Mouse (Mus musculus) intestine, embryonic 16.5 days (tissue): ENCODE data around the gene Cmbl. TPM values are rescaled to one million over a fixed set of nuclear protein-coding genes. Genes with fewer than 3 reads are reported as not detected.

Experiments used
- ATAC-seq: fragments of 200-750 bp; cut with Nextera tagmentation; 2 replicates; pipeline ENCODE4 v1.8.0; 2017; ENCODE audit warnings: moderate TSS enrichment, moderate library complexity
- H3K27ac ChIP-seq: fragments of 300-500 bp; sonication (generic); 2 replicates; pipeline ENCODE4 v1.5.1; 2014; ENCODE audit warnings: mild to moderate bottlenecking, low read length
- H3K27me3 ChIP-seq: fragments of 300-500 bp; sonication (generic); replicated peaks from 2 replicates; pipeline ENCODE4 v1.6.1; 2014; ENCODE audit warnings: low read length, control low read depth, mixed read lengths; ENCODE audit not compliant: control insufficient read depth, insufficient read depth
- H3K36me3 ChIP-seq: fragments of 300-500 bp; sonication (generic); 2 replicates; pipeline ENCODE4 v1.6.1; 2014; ENCODE audit warnings: low read length, control low read depth; ENCODE audit not compliant: control insufficient read depth, insufficient read depth
- H3K4me1 ChIP-seq: fragments of 300-500 bp; sonication (generic); 2 replicates; pipeline ENCODE4 v1.6.1; 2014; ENCODE audit warnings: low read length, control low read depth, mixed read lengths; ENCODE audit not compliant: control insufficient read depth, insufficient read depth
- H3K4me2 ChIP-seq: fragments of 300-500 bp; sonication (generic); 2 replicates; pipeline ENCODE4 v1.6.1; 2014; ENCODE audit warnings: low read depth, low read length, control low read depth
- H3K4me3 ChIP-seq: fragments of 300-500 bp; sonication (generic); 2 replicates; pipeline ENCODE4 v1.5.1; 2014; ENCODE audit warnings: mild to moderate bottlenecking, low read length
- H3K9ac ChIP-seq: fragments of 300-500 bp; sonication (generic); 2 replicates; pipeline ENCODE4 v1.6.1; 2014; ENCODE audit warnings: low read depth, low read length
- H3K9me3 ChIP-seq: fragments of 300-500 bp; sonication (generic); 2 replicates; pipeline ENCODE4 v1.6.1; 2016; ENCODE audit warnings: low read length, control low read depth; ENCODE audit not compliant: control insufficient read depth
- WGBS: fragments of 180-500 bp; shearing (Covaris S2); extraction: QIAGEN DNeasy Blood & Tissue Kit; methylation state at CpG from one replicate; pipeline ENCODE4 v1.1.7; 2014; 5-methylcytosine and 5-hydroxymethylcytosine counted together
- polyA plus RNA-seq: library from polyadenylated mRNA; unstranded; fragments of >200 nt; fragmentation: Nextera tagmentation; extraction: Ambion mirVana; gene quantifications from 2 replicates; pipeline ENCODE4 v1.2.1, GENCODE M21; 2015

Gene Cmbl
- polyA plus RNA-seq, 1 experiment from 2014 or later, result 60.9 TPM

DNA sequence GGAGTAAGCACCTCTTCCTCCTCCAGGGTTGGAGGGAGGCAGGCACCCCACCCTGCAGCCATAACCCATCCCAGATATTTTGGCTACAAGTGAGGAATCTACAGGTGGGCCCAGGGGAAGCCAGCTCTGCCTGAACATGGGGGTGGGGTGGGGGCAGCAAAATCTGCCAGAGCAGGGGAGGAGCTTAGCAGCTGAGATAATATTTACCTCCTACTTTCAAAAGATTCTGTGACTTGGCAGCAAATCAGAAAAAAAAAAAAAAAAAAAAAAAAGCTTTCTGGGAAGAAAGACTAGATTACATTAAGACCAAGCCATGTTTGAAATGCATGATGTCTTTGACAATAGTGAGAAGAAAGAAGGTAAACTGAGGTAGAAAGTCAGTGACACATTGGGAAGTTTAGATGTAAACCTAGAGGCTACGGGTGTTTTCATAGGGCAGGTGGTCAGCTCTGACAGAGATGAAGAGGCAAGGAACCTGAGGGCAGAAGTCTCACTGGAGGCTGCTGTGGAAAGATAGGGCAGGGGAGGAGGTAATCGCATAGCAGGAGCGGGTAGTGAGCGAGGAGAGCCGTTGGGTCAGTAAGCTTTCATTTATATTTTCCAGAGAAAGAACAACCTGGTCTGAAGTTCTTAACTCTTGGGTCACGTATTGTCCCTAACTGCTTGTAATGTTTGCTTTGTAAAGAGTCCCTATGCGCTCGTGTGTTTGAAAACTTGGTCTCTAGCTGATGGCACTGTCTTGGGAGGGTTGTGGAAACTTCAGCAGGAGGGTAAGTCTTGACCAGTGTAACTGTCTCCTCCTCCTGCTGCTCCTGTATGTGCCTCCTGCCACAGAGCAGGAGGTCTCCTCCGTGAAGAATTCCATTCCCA, 25.3 kb upstream of the Cmbl start:
- no peak for ATAC-seq

DNA sequence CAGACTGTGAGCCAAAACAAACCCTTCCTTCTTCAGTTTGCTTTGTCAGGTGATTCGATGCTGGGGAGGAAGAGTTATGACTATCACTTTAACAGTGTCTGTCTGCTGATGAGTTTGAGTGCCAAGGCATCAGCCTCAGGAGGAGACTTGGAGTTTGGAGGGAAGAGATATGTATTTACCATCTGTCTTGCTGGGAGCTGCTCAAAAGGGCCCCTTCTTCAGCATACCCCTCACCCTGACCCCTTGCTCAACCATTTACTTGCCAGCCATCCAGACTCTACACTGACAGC, 24.7 kb upstream of the Cmbl start:
- H3K27ac ChIP-seq, result no peak overlapping the region
- ATAC-seq, result no peak

More for the DNA sequence above, 25.3 kb upstream of the Cmbl start:
- Histone ChIP-seq H3K4me2 (no peak overlapping the region), H3K27me3 (no peaks in the 10 kb centered on the region), H3K36me3 (no peaks in the 10 kb centered on the region), H3K4me3 (no peak overlapping the region), H3K27ac (no peak overlapping the region), H3K4me1 (peaks cover 6% of the 10 kb centered on the region; the same call in 1 of the 2 replicates), H3K9me3 (no peaks in the 10 kb centered on the region), H3K9ac (no peak overlapping the region)
- 57% methylated on average over 9 of the region's 9 CpGs for WGBS

DNA sequence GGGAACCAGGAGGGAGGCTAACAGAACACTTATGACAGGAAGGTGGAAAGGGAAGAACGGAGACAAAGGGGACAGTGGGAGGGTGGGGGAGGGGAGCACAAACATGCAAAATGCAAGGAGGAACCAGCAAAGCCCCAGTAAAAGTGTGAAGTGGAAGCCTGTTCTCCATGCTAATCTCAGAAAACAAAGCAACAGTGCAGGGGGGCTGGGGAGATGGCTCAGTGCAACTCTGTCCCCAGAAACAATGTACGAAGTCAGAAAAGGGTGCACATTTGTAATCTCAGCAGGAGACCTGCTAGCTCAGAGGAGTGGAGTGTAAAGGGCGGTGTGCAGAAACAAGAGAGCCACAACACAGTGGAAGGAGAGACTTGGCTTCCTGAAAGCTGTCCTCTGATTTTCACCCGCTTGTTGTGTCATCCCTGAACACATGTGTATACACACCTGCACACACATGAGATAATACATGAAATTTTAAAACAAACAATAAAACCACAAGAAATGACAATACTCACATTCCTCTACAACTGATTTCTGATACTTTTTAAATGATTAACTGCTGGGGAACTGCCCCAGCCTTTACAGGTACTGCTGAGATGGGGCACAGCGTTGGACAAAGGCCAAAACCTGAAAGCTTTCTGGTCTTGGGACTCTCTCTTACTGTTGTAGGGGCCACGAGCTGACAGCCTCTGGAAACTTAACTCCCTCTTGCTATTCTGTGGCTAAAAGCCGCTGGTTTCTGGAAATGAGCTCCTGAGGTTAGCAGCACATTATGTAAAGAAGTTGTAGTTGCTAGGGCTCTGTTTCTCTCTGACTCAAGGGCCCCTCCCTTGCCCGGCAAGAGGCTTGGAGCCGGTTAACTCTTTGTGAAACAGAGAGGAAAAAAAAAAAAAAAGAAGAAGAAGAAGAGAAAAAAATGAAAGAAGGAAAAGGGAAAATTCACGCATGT, 22.9 kb upstream of the Cmbl start:
- Histone ChIP-seq H3K4me2 (peak overlapping the region; percentile 29; the same call in 1 of the 2 replicates), H3K36me3 (no peaks in the 10 kb centered on the region), H3K4me1 (peaks cover 10% of the 10 kb centered on the region), H3K27ac (peak overlapping the region; percentile 40; the same call in 1 of the 2 replicates), H3K4me3 (no peak overlapping the region), H3K9me3 (no peaks in the 10 kb centered on the region), H3K9ac (no peak overlapping the region), H3K27me3 (no peaks in the 10 kb centered on the region)
- ATAC-seq, result peak; percentile 60
- 14% methylated on average over 10 of the region's 10 CpGs for WGBS

More for the DNA sequence above, 24.7 kb upstream of the Cmbl start:
- no peaks in the 10 kb centered on the region for H3K9me3 ChIP-seq
- H3K4me1 ChIP-seq, result peaks cover 9% of the 10 kb centered on the region
- no peak overlapping the region for H3K4me3 ChIP-seq
- H3K4me2 ChIP-seq, result no peak overlapping the region
- H3K36me3 ChIP-seq, result no peaks in the 10 kb centered on the region
- H3K27me3 ChIP-seq, result no peaks in the 10 kb centered on the region
- WGBS, result 32% methylated on average over 1 of the region's 1 CpGs
- no peak overlapping the region for H3K9ac ChIP-seq

DNA sequence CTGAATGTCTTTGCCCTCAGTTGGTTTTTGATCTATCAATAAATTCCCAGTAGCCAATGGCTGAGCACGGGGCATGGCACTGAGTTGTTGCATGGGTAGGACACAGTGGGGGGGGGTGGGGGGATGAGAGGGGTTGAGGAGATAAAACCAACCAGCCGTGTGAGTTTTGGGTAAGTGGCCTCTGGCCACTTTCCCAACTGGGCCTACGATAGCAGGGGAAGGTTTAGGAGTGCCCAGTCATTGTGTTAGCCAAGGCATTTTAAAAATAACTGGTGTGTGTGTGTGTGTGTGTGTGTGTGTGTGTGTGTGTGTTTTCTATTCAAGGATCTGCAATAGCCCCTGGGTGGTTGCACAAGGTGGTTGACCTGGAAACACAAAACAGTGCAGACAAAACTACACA, 21.9 kb upstream of the Cmbl start:
- Histone ChIP-seq H3K36me3 (no peaks in the 10 kb centered on the region), H3K9ac (no peak overlapping the region), H3K4me1 (peaks cover 10% of the 10 kb centered on the region), H3K27me3 (no peaks in the 10 kb centered on the region), H3K4me2 (no peak overlapping the region), H3K9me3 (no peaks in the 10 kb centered on the region), H3K4me3 (no peak overlapping the region), H3K27ac (no peak overlapping the region)
- ATAC-seq, result no peak
- 27% methylated on average over 3 of the region's 3 CpGs for WGBS

DNA sequence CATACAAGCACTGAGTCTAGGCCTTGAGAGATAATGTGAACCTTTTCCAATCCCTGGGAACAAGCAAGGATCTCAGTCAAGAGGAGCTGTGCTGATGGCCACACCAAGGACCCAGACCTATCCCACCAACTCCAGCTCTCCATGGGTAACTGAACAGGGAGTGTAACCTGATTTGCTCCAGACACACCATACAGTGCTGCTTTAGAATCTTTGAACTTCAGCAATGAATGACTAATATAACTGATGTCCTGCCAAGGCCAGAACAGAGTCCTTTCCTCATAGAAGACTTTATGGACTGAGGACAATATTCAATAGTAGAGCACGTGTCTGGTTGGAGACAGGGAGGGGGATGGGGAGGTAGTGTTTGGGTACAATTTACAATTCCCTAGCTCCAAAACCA, 20.1 kb upstream of the Cmbl start:
- Histone ChIP-seq H3K36me3 (no peaks in the 10 kb centered on the region), H3K4me1 (peaks cover 10% of the 10 kb centered on the region), H3K27me3 (no peaks in the 10 kb centered on the region), H3K9ac (no peak overlapping the region), H3K4me3 (no peak overlapping the region), H3K9me3 (no peaks in the 10 kb centered on the region), H3K27ac (peak overlapping the region; percentile 53), H3K4me2 (no peak overlapping the region)
- ATAC-seq, result peak; percentile 78
- WGBS, result 55% methylated on average over 1 of the region's 1 CpGs

DNA sequence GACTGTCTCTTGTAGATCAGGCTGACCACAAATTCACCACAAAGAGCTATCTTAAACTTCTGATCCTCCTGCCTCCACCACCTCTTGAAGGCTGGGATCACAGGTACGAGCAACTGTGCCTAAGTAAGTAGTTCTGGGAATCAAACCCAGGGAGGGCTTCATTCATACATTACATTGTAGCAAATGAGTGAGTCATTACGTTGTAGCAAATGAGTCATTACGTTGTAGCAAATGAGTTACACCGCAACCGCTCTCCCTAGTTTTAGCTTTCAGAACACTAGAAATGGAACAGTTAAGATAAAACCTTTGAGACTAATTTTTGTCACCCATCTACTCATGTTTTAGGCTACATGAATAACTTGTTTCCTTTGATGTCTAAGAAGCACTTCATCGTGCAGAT, 18.9 kb upstream of the Cmbl start:
- Histone ChIP-seq H3K36me3 (no peaks in the 10 kb centered on the region), H3K4me1 (peaks cover 7% of the 10 kb centered on the region; the same call in 1 of the 2 replicates), H3K9me3 (no peaks in the 10 kb centered on the region), H3K27me3 (no peaks in the 10 kb centered on the region), H3K4me2 (no peak overlapping the region), H3K9ac (no peak overlapping the region), H3K27ac (no peak overlapping the region), H3K4me3 (no peak overlapping the region)
- ATAC-seq, result no peak
- 89% methylated on average over 6 of the region's 6 CpGs for whole genome bisulfite sequencing

DNA sequence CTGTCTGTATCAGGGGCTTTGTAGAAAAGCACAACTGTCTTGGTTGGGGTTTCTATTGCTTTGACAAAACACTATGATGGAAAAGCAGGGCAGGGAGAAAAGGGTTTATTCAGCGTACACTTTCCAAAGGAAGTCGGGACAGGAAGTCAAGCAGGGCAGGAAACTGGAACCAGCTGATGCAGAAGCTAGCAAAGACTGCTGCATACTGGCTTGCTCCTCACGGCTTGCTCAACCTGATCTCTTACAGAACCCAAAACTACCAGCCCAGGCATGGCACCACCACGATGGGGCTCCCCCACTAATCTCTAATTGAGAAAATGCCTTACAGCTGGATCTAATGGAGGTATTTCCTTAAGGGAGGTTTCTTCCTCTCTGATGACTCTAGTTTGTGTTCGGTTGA, 17.8 kb upstream of the Cmbl start:
- Histone ChIP-seq H3K4me3 (no peak overlapping the region), H3K9ac (no peak overlapping the region), H3K4me1 (peaks cover 7% of the 10 kb centered on the region; the same call in 1 of the 2 replicates), H3K9me3 (no peaks in the 10 kb centered on the region), H3K27ac (no peak overlapping the region), H3K4me2 (no peak overlapping the region), H3K27me3 (no peaks in the 10 kb centered on the region), H3K36me3 (no peaks in the 10 kb centered on the region)
- WGBS, result 76% methylated on average over 5 of the region's 5 CpGs
- no peak for ATAC-seq

DNA sequence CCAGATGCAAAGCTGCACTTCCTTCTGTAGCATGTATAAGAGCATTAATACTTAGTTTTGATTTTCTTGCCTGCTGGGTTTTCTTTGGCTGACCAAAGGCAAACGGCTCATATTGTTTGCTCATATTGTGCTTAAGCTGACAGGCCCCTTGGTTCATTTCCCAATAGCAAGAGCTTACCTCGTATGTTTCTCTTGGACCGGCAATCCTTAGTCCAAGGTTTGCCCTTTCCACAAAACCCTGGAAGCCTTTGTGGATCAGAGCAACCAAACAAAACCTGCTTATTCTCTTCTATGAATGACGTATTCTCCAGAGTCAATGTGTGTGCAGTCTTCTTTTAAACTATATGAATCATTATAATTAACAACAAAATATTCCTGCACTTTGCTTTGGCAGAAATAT, 14.8 kb upstream of the Cmbl start:
- WGBS, result 75% methylated on average over 4 of the region's 4 CpGs
- Histone ChIP-seq H3K4me3 (no peak overlapping the region), H3K9me3 (no peaks in the 10 kb centered on the region), H3K9ac (no peak overlapping the region), H3K27ac (no peak overlapping the region), H3K4me1 (peaks cover 2% of the 10 kb centered on the region; the same call in 1 of the 2 replicates), H3K36me3 (no peaks in the 10 kb centered on the region), H3K27me3 (no peaks in the 10 kb centered on the region), H3K4me2 (no peak overlapping the region)
- no peak for ATAC-seq

DNA sequence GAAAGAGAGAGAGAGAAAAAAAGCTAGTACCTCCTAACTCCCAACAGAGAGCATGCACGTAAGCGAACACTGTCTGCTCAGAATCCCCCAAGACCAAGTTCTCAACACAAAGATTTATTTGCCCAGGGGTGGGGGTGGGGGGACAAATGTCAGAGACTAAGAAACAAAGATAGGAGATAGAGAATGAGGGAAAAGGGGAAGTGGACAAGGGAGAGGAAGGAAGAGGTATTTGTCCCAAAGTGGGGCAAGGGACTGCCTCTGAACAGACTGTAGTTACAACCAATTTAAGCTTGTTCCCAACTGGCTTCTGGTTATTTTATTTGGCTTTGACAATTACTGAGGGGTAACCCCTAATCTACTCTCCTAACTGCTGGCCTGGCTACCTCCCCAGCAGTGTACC, 10.3 kb upstream of the Cmbl start:
- Histone ChIP-seq H3K4me1 (no peaks in the 10 kb centered on the region), H3K4me3 (no peak overlapping the region), H3K27me3 (no peaks in the 10 kb centered on the region), H3K4me2 (no peak overlapping the region), H3K27ac (no peak overlapping the region), H3K9ac (no peak overlapping the region), H3K9me3 (no peaks in the 10 kb centered on the region), H3K36me3 (no peaks in the 10 kb centered on the region)
- no peak for ATAC-seq
- 82% methylated on average over 2 of the region's 2 CpGs for WGBS
